Mouse (Mus musculus) R1 (cell line): Measurements from ENCODE around the gene Slamf8.

Experiments used
- DNase-seq: peaks from one replicate; pipeline ENCODE4 v3.0.0-alpha.2; 2018; ENCODE audit warnings: low read depth, low spot score

Gene Slamf8

DNA sequence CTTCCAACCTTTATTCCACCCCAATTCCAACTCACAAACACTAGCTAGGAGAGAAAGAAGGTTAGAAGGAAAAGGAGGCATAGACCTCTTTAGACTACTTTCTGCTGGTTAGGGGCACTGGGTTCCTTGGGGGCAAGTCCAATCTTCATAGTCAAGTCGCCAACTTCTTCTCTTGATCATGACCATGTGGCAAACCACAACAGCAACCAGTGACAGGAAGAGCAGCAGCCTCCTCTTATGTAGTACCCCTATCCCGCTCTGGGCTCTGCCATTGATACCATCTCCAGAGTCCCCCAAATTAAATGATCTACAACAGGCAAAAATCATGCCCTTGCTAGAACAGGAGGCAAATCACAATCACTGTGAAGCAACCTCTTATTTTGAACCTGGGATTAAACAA, 3.6 kb upstream of the Slamf8 start:
- DNase-seq, result no peak

GRCm38 (mm10) chr1:172593321-172593720, 3.0 kb upstream of the Slamf8 start:
- DNase-seq, result no peak

- no peak for DNase-seq
These were observed 4.5 kb downstream of the Slamf8 start for GRCm38 (mm10) chr1:172585612-172586567.

DNA sequence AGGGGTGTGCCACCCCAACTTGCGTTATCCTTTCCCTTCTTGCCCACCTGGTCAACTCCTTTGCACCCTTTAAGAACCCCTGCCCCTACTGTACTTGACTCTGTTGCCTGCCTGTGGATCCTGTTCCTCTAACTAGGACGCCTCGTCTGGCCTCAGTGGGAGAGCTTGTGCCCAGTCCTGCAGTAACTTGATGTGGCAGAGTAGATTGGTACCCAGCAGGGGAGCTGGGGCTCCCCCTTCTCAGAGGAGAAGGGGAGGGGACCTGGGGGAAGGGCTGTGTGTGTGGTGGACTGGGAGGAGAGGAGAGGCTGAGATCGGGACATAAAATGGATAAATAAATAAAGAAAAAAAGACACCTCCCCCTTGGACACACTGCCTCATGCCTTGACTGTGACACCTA, 5.3 kb downstream of the Slamf8 start:
- no peak for DNase-seq

DNA sequence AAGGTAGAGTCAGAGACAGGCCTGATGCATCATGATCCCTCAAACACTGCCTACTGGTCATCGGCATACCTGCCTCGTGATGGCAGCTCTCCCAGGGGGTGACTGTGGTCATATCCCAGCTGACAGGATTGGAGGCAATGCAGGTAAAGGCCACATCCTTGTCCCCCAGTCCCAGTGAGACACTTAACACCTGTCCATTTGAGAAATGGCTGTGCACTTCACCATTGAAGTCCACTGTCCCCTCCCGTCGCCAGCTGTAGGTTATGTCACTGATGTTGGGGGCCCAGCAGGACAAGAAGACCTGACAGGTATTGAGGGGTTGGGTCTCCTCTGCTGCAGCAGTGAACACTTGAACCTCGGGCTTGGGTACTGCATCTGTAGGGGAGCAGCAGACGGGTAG, 6.1 kb downstream of the Slamf8 start:
- no peak for DNase-seq

DNA sequence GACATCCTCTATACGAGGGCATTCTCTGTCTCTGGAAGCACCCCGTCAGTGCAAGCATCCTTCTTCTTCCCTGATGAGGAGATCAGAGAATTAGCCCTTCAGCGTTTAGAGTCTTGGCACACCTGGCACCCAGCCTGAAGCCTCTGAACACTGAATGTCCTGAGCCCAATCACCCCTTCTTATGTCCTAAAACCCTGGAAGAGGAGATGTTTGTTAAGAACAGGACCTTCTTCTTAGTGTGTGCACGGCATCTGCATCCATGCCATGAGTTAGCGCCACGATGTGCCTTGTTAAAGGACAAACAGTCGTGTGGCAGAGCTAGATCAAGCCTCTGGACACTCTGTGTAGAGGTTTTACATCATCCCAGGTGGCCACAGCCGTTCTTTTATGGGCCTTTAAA, 7.9 kb downstream of the Slamf8 start:
- no peak for DNase-seq

DNA sequence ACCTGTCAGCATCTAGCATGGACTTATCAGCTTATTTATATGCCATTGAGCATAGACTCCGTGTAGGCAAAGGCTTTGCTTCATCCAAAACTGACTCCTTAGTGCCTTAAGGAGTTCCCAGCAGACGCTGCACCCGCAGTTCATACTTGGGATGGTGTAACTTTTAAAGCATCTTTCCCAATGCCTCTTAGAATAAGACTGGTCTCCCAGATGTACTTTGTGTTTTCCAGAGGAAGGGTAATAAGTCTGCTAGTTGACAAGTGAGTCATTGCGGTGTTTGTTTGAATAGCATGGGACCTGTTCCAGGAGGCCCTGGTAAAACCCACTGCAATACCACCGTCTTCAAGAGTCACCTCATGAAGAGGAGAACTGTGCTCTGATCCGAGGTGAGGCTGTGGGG, 10.3 kb downstream of the Slamf8 start:
- DNase-seq, result no peak

GRCm38 (mm10) chr1:172567758-172568157, 22.6 kb downstream of the Slamf8 start:
- no peak for DNase-seq

GRCm38 (mm10) chr1:172566131-172566530, 24.2 kb downstream of the Slamf8 start:
- DNase-seq, result no peak

GRCm38 (mm10) chr1:172563465-172563828, 26.9 kb downstream of the Slamf8 start:
- DNase-seq, result no peak

- peak; percentile 86 for DNase-seq
These were observed 27.5 kb downstream of the Slamf8 start for GRCm38 (mm10) chr1:172562641-172563464.

- DNase-seq, result no peak
These were observed 34.7 kb downstream of the Slamf8 start, which contains the start of gene Vsig8 for GRCm38 (mm10) chr1:172555638-172556037. Gene Vsig8 (plus strand): TSS chr1:172555938.

DNA sequence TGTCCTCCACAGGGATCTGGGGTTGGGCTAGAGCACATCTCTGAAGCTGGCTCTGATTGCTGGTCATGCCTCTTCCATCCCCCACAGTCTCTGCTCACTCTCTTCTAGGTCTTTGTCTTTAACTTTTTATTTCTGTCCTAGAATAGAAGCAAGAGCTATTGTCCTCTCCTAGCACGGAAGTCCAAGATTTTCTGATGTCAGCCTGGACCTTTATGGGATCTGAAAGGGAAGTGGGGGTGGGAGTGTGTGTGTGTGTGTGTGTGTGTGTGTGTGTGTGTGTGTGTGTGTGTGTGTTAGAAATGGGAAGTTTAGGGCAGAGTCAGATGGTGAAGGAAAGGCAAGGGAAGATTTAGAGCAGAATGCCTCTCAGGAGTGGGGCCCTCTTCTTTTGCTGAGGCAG, 37.7 kb downstream of the Slamf8 start:
- no peak for DNase-seq

DNA sequence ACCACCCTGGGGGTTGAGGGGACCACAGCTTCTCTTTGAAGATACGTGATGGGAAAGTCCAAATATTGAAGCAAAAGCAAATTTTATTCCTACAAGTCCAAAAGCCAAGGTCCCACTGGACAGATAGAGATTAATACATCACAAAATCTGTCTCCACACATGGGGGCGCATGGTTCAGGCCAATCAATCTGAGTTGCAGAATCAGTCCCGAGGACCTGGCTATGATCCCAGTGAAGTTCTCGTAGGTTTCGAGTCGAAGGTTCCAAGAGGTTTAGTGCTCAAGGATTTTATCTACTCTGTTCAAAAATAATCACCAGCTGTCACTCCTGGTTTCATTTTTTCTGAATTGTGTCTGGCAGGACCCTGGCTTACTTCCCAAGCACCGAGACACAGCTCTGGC, 39.4 kb downstream of the Slamf8 start:
- DNase-seq, result no peak

DNA sequence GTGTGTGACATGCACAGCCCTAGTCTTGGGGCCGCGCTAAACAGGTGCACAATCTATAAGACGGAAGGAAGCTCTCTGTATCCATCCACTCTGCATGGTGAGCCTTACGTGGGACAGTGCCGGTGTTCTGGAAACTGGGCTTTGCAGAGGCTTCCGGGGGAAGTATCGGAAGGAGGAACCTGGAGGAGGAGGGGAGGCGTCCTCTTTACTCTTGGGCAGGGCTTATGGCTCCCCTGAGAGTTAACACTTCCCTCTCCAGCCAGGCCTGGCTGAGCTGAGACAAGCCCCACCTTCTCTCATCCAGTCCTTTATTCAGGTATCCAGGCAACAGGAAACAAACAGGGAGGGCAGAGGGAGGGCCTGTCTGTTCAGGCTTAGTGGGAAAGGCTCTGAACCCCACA, 39.8 kb downstream of the Slamf8 start:
- peak; percentile 89 for DNase-seq

GRCm38 (mm10) chr1:172549717-172550116, 40.7 kb downstream of the Slamf8 start:
- DNase-seq, result peak; percentile 50

DNA sequence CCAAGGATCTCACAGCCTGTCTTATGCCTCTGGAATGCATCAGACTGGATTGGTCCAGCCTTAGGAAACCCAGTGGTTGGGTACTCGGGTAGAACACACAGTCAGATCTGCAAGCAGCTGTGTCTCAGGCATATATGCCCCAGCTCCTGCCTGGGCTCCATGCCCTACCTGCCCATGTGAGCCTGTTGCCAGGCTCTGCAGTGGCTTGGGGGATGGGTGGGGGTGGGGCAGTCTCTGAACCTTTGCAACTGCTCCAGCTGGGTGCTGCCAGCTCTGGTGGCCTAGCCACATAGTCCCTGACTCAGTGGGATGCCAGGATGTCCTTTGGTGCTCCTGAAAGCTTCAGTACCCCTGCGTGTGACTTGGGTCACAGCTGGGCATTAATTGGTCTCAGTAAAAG, 41.1 kb downstream of the Slamf8 start:
- DNase-seq, result no peak

DNA sequence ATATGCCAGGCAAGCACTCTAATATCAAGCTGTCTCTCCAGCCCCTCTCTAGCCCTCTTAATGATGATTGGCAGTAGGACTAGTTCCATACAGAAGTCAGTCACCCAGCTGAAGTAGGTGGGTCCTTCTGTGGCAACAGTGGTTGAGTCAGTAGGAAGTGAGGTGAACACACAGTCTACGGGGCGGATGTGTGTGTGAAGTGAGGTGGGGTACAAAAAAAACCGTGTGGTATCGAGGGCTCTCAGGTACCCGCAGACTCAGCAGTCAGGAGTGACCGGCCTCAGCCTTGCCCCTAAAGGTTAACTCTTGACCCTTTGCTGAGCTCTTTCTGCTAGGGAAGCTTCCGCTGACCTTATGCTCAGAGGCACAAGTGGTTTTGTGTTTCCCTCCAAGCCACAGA, 41.9 kb downstream of the Slamf8 start:
- DNase-seq, result no peak

- no peak for DNase-seq
These were observed 44.3 kb downstream of the Slamf8 start for GRCm38 (mm10) chr1:172546062-172546461.

DNA sequence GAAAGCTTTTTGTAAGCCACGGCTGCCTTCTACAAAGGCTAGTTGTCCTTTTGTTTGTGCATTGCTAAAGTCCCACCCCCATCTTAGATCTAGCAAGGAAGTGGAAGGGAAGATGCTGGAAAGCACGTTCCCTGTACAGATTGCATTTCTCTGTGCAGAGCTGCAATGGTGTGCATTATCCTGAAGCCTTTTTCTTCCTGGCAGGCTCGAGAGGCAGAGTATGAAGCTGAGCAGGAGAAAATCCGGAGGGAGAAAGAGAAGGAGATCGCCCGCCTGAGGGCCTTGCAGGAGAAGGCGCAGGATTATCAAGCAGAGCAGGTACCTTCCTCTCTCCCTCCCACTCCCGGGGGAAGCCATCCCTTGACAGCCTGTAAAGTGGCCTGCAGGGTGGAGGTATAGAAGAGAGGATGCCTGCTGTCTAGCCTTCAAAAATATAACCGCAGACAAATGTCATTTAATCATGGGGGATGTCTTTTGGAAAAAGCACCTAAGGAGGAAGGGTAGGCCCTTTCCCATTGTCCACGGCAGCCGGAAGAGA, 50.0 kb downstream of the Slamf8 start:
- no peak for DNase-seq

DNA sequence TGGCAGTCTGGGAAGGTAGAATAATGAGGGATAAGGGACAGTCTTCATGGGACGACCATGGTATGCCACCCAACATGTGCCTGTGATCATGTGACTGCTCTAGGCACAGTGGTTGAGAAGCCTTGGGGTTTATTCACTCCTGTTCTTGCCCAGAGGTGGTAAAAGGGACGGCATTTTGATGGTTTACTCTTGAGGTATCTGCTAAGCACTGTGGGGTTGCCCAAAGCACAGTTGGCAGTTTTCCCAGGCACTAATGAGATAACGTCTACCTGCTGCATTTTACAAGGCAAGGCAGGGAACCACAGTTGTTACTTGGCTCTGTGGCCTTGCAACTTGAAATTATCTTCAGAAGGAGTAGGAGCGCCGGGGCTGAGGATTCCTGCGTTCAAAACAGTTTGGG, 50.5 kb downstream of the Slamf8 start:
- DNase-seq, result no peak

GRCm38 (mm10) chr1:172535116-172535515, 55.3 kb downstream of the Slamf8 start:
- DNase-seq, result no peak
